Mouse (Mus musculus) heart, adult 2 months (tissue): Measurements from ENCODE around the gene Zfhx3.

Source experiments
- CTCF ChIP-seq: fragments of 200-600 bp; IDR thresholded peaks from 2 replicates; pipeline ENCODE4 v1.8.1; 2022; ENCODE audit warnings: antibody characterized with exemption, mild to moderate bottlenecking, moderate library complexity
- EP300 ChIP-seq: fragments of 200-500 bp; IDR thresholded peaks from 2 replicates; pipeline ENCODE4 v1.6.1; 2011; ENCODE audit warnings: low read depth, low read length, control low read depth; ENCODE audit not compliant: insufficient read depth
- POLR2A ChIP-seq: fragments of 200-500 bp; IDR thresholded peaks from 2 replicates; pipeline ENCODE4 v1.6.1; 2011; ENCODE audit warnings: mild to moderate bottlenecking, low read depth, low read length, control low read depth; ENCODE audit not compliant: insufficient read depth

DNA sequence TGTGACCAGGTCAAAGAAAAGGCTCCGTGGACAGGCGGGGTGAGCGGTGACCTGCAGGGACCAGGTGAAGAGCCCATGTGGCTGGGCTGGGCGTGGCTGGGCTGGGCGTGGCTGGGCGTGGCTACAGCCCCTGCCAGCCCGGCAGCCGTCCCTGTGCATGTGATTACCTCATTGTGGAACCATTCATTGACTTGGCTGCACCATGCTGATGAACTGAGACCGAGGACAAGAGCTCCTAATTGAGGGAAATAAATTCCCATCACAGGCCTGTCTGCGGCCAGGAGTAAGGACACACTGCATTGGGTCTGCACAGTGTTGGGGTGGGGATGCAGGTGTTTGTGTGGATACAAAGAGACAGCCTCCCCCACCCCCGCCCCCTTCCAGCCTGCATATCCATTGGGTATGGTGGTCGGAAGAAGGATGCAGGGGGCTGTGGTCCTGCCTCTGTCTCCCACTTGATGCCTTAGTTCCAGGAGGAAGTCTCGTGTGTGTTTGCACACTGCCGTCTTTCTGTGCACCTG, 956.9 kb downstream of the Zfhx3 start:
- TF ChIP-seq POLR2A (no peak), CTCF (no peak), EP300 (no peak)
